Comparison of ENCODE assay signal across 23 mouse cellular contexts in the genomic region with DNA sequence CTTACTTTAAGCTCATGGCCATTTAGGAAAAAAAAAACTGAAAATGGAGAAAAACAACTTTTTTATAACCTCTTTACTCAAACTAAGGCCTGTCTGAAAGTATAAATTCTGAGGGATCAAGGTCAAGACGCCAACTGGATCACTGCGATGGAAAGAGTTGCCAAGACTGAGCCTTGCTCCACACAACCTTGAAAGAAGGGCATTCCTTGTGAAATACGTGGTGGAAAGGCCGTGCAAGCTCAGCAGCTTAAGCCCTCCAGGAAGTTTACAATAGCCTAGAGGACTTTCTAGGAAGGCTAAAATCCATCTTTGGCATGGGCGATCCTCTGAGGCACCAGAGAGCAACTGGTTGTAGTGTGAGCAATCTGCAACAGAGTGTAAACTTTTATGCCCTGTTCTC. TPM values are rescaled to one million over a fixed set of nuclear protein-coding genes. Genes with fewer than 3 reads are reported as not detected.
A peak's percentile ranks its signal among the peaks of the same experiment; 100 is the strongest.
DNase-seq lines count a peak whose midpoint lies in the region; ATAC-seq and TF ChIP-seq lines count a peak whose summit lies in the region.
"Had no signal": no experiment of that assay in that cellular context is flagged by ENCODE, and none has a peak within 500 bp of the region (broad histone marks: within the 10 kb centered on the region; RNA-seq: fewer than 3 reads in every experiment).

No protein-coding gene starts in this region.

- H3K4me2 ChIP-seq in lung, postnatal 0 days (replicated peaks; ENCODE audit: low read depth, low read length), result no peak overlapping the region
- no peak overlapping the region for H3K4me2 ChIP-seq in hindbrain, embryonic 12.5 days (replicated peaks)
- no peak overlapping the region for H3K4me2 ChIP-seq in hindbrain, postnatal 0 days (ENCODE audit: low read depth, low read length)
- H3K4me2 ChIP-seq: forebrain, embryonic 15.5 days; heart, embryonic 15.5 days; liver, embryonic 11.5 days; stomach, embryonic 15.5 days had no signal

- 45% methylated on average over 5 of the region's 5 CpGs for whole genome bisulfite sequencing in lung, postnatal 0 days
- WGBS in hindbrain, embryonic 12.5 days, result 87% methylated on average over 5 of the region's 5 CpGs
- WGBS in hindbrain, postnatal 0 days, result 80% methylated on average over 5 of the region's 5 CpGs

- TF ChIP-seq EP300 in lung, postnatal 0 days (IDR thresholded peaks at IDR 0.05), result no peak

- no peak overlapping the region for H3K4me3 ChIP-seq in lung, postnatal 0 days (ENCODE audit: low read depth, low read length)
- no peak overlapping the region for H3K4me3 ChIP-seq in hindbrain, embryonic 12.5 days
- no peak overlapping the region for H3K4me3 ChIP-seq in hindbrain, postnatal 0 days (ENCODE audit: low read length)
- H3K4me3 ChIP-seq: forebrain, embryonic 15.5 days; heart, embryonic 15.5 days; left cerebral cortex, adult 2 months; midbrain, embryonic 10.5 days; stomach, embryonic 15.5 days had no signal

- peak; percentile 48 to 89 for DNase-seq in adrenal gland, adult (ENCODE audit: inconsistent age in 2 of 2, low spot score in 1 of 2)
- DNase-seq in adrenal gland, postnatal 4 days (ENCODE audit: low spot score in 2 of 2), result no peak
- DNase-seq in lung, postnatal 0 days (ENCODE audit: low spot score), result peak; percentile 24
- no peak for DNase-seq in lung, postnatal 36 days
- peak; percentile 39 to 45 for DNase-seq in adrenal gland, postnatal 36 days
- peak; percentile 4 to 45 for DNase-seq in kidney, postnatal 25 days
- DNase-seq in hindbrain, postnatal 0 days (ENCODE audit: low spot score), result no peak
- DNase-seq: cerebellum, postnatal 14 days; gastrocnemius, postnatal 36 days; heart, postnatal 4 days; left cerebral cortex, postnatal 4 days; lung, adult 18-20 months; right cerebral cortex, postnatal 14 days; thymus, adult 2 months had no signal

- no peak for TF ChIP-seq CTCF in lung, postnatal 0 days (IDR thresholded peaks at IDR 0.05)
- TF ChIP-seq CTCF in hindbrain, postnatal 0 days (IDR thresholded peaks at IDR 0.05; ENCODE audit: low read depth), result no peak

- no peaks in the 10 kb centered on the region for H3K9me3 ChIP-seq in lung, postnatal 0 days (ENCODE audit: low read length)
- no peaks in the 10 kb centered on the region for H3K9me3 ChIP-seq in hindbrain, embryonic 12.5 days (replicated peaks)
- H3K9me3 ChIP-seq in hindbrain, postnatal 0 days (ENCODE audit: low read length), result no peaks in the 10 kb centered on the region
- H3K9me3 ChIP-seq: forebrain, embryonic 15.5 days; heart, embryonic 15.5 days; midbrain, embryonic 10.5 days; stomach, embryonic 15.5 days had no signal

- ATAC-seq in lung, postnatal 0 days, result no peak
- ATAC-seq in hindbrain, embryonic 12.5 days (ENCODE audit: low FRiP score), result no peak
- ATAC-seq in hindbrain, postnatal 0 days, result no peak
- ATAC-seq: forebrain, embryonic 15.5 days; hindbrain, embryonic 16.5 days had no signal

- no peaks in the 10 kb centered on the region for H3K4me1 ChIP-seq in lung, postnatal 0 days (ENCODE audit: insufficient read depth, low read depth, low read length)
- H3K4me1 ChIP-seq in hindbrain, embryonic 12.5 days, result peaks cover 2% of the 10 kb centered on the region; the same call in 1 of the 2 replicates
- no peaks in the 10 kb centered on the region for H3K4me1 ChIP-seq in hindbrain, postnatal 0 days (ENCODE audit: insufficient read depth, low read length)
- H3K4me1 ChIP-seq: forebrain, embryonic 15.5 days; heart, embryonic 15.5 days; midbrain, embryonic 10.5 days; stomach, embryonic 15.5 days had no signal

- no peaks in the 10 kb centered on the region for H3K36me3 ChIP-seq in lung, postnatal 0 days (ENCODE audit: insufficient read depth, low read length)
- no peaks in the 10 kb centered on the region for H3K36me3 ChIP-seq in hindbrain, embryonic 12.5 days
- no peaks in the 10 kb centered on the region for H3K36me3 ChIP-seq in hindbrain, postnatal 0 days (ENCODE audit: insufficient read depth, low read length)
- H3K36me3 ChIP-seq: forebrain, embryonic 15.5 days; heart, embryonic 15.5 days; midbrain, embryonic 10.5 days; stomach, embryonic 15.5 days had no signal

- H3K27ac ChIP-seq in lung, postnatal 0 days (ENCODE audit: low read length), result no peak overlapping the region
- no peak overlapping the region for H3K27ac ChIP-seq in hindbrain, embryonic 12.5 days
- no peak overlapping the region for H3K27ac ChIP-seq in hindbrain, postnatal 0 days
- H3K27ac ChIP-seq: forebrain, embryonic 15.5 days; heart, embryonic 15.5 days; left cerebral cortex, adult 2 months; midbrain, embryonic 10.5 days; stomach, embryonic 15.5 days had no signal

- no peak overlapping the region for H3K9ac ChIP-seq in lung, postnatal 0 days (replicated peaks; ENCODE audit: low read depth)
- no peak overlapping the region for H3K9ac ChIP-seq in hindbrain, embryonic 12.5 days
- no peak overlapping the region for H3K9ac ChIP-seq in hindbrain, postnatal 0 days (replicated peaks; ENCODE audit: low read length)
- H3K9ac ChIP-seq: forebrain, embryonic 15.5 days; heart, embryonic 15.5 days; stomach, embryonic 15.5 days had no signal

- H3K27me3 ChIP-seq in lung, postnatal 0 days (replicated peaks; ENCODE audit: insufficient read depth, low read length), result no peaks in the 10 kb centered on the region
- H3K27me3 ChIP-seq in hindbrain, embryonic 12.5 days, result no peaks in the 10 kb centered on the region
- H3K27me3 ChIP-seq in hindbrain, postnatal 0 days (ENCODE audit: insufficient read depth, low read length), result no peaks in the 10 kb centered on the region
- H3K27me3 ChIP-seq: forebrain, embryonic 15.5 days; heart, embryonic 15.5 days; stomach, embryonic 15.5 days had no signal

RNA-seq across cellular contexts. Expression of a gene that starts 27.9 kb away (rescaled TPM):
- total RNA-seq in adrenal gland, postnatal 4 days (2021), result 10 to 100 TPM; 15.2 to 16.0 TPM
- 7.5 and 9.5 TPM in 2 replicates for polyA plus RNA-seq in lung, postnatal 0 days (2015; fragmentation: Nextera tagmentation; extraction: Ambion mirVana)
- 10 to 100 TPM; 13.4 to 13.5 TPM for total RNA-seq in adrenal gland, postnatal 36 days (2021)
- 26.4 and 29.9 TPM in 2 replicates for polyA plus RNA-seq in hindbrain, embryonic 12.5 days (2016; fragmentation: Nextera tagmentation; extraction: Ambion mirVana)
- total RNA-seq in hindbrain, postnatal 0 days (2014; rRNA removed), result 11.8 and 13.6 TPM in 2 replicates
- polyA plus RNA-seq in hindbrain, postnatal 0 days (2015; fragmentation: Nextera tagmentation; extraction: Ambion mirVana), result 4.6 and 4.8 TPM in 2 replicates
- total RNA-seq: monocyte, adult 5-6 weeks had no signal

Comparison
In these comparisons a context has a peak if more than half of its experiments do, and no peak if none do; other contexts are left out.
1. DNase-seq: peak in adrenal gland, adult (2 of 2), lung, postnatal 0 days (single experiment), adrenal gland, postnatal 36 days (2 of 2) and kidney, postnatal 25 days (2 of 2); none in adrenal gland, postnatal 4 days (0 of 2), lung, postnatal 36 days (single experiment) and hindbrain, postnatal 0 days (single experiment).